Mouse (Mus musculus): ENCODE measurements around the gene Chst14. TPM values are rescaled to one million over a fixed set of nuclear protein-coding genes. Genes with fewer than 3 reads are reported as not detected.

The Chst14 gene
- total RNA-seq, 4 experiments from 2014 or later: 2.6 to 4.1 (median 3.3) TPM

- no peak for DNase-seq (ENCODE audit: low spot score in 2 of 2)
Observed at GRCm38 (mm10) chr2:118905433-118906117, 20.7 kb upstream of the Chst14 start.

- DNase-seq (ENCODE audit: low spot score in 2 of 2): no peak
Observed at GRCm38 (mm10) chr2:118906118-118906492, 20.2 kb upstream of the Chst14 start.

- DNase-seq (ENCODE audit: low spot score in 2 of 2): no peak
Observed at GRCm38 (mm10) chr2:118907781-118908180, 18.5 kb upstream of the Chst14 start.

- no peak for DNase-seq (ENCODE audit: low spot score in 2 of 2)
Observed at GRCm38 (mm10) chr2:118909151-118909550, 17.1 kb upstream of the Chst14 start.

- no peak for DNase-seq (ENCODE audit: low spot score in 2 of 2)
Observed at GRCm38 (mm10) chr2:118910605-118911278, 15.6 kb upstream of the Chst14 start.

GRCm38 (mm10) chr2:118912706-118913105, 13.6 kb upstream of the Chst14 start:
- DNase-seq (ENCODE audit: low spot score in 2 of 2): no peak

- no peak for DNase-seq (ENCODE audit: low spot score in 2 of 2)
Observed at GRCm38 (mm10) chr2:118913551-118914276, 12.6 kb upstream of the Chst14 start.

- no peak for DNase-seq (ENCODE audit: low spot score in 2 of 2)
Observed at GRCm38 (mm10) chr2:118914685-118915084, 11.6 kb upstream of the Chst14 start.

GRCm38 (mm10) chr2:118916436-118916835, 9.9 kb upstream of the Chst14 start:
- DNase-seq (ENCODE audit: low spot score in 2 of 2): no peak

- no peak for DNase-seq (ENCODE audit: low spot score in 2 of 2)
Observed at GRCm38 (mm10) chr2:118918543-118918942, 7.8 kb upstream of the Chst14 start.

- DNase-seq (ENCODE audit: low spot score in 2 of 2): no peak
Observed at GRCm38 (mm10) chr2:118920428-118920827, 5.9 kb upstream of the Chst14 start.

- DNase-seq (ENCODE audit: low spot score in 2 of 2): no peak
Observed at GRCm38 (mm10) chr2:118925952-118926351, 344 bp upstream of the Chst14 start.

GRCm38 (mm10) chr2:118926998-118927739, 873 bp downstream of the Chst14 start:
- no peak for DNase-seq (ENCODE audit: low spot score in 2 of 2)

GRCm38 (mm10) chr2:118941341-118941740, 15.0 kb downstream of the Chst14 start:
- no peak for DNase-seq (ENCODE audit: low spot score in 2 of 2)

GRCm38 (mm10) chr2:118943232-118943631, 16.9 kb downstream of the Chst14 start:
- DNase-seq (ENCODE audit: low spot score in 2 of 2): no peak

GRCm38 (mm10) chr2:118948818-118949217, 22.5 kb downstream of the Chst14 start:
- no peak for DNase-seq (ENCODE audit: low spot score in 2 of 2)

- no peak for DNase-seq (ENCODE audit: low spot score in 2 of 2)
Observed at GRCm38 (mm10) chr2:118949699-118950098, 23.4 kb downstream of the Chst14 start.

- DNase-seq (ENCODE audit: low spot score in 2 of 2): no peak
Observed at GRCm38 (mm10) chr2:118956497-118956896, 30.2 kb downstream of the Chst14 start.

- DNase-seq (ENCODE audit: low spot score in 2 of 2): no peak
Observed at GRCm38 (mm10) chr2:118959644-118960043, 33.3 kb downstream of the Chst14 start.

- DNase-seq (ENCODE audit: low spot score in 2 of 2): no peak
Observed at GRCm38 (mm10) chr2:118960413-118960812, 34.1 kb downstream of the Chst14 start.

- DNase-seq (ENCODE audit: low spot score in 2 of 2): no peak
Observed at GRCm38 (mm10) chr2:118961546-118961945, 35.2 kb downstream of the Chst14 start.

All from left cerebral cortex, adult 8-10 months (tissue).